21 mouse cellular contexts compared by ENCODE assay signal in the genomic region with DNA sequence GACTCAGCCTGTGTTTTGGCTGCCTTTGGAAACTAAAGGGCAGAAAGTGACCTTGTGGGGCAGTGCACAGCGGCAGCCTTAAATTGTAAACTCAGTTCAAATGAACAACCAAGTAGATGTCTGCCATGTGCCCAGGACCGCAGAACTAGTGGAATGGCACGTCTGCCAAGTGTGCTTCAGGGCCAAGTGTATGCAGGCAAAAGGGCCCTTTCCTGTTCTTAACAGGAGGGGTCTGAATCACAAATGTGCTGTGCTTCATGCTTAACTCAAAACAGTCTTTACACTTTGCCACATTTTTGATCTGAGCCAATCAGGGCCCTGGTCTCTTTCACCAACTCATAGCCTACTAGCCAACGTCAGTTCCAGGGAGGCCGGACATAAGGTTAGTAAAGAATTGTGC. TPM values are rescaled to one million over a fixed set of nuclear protein-coding genes. Genes with fewer than 3 reads are reported as not detected.
DNase-seq lines count a peak whose midpoint lies in the region; ATAC-seq and TF ChIP-seq lines count a peak whose summit lies in the region.
"Had no signal": no experiment of that assay in that cellular context is flagged by ENCODE, and none has a peak within 500 bp of the region (broad histone marks: within the 10 kb centered on the region; RNA-seq: fewer than 3 reads in every experiment).

No protein-coding gene starts in this region.

- no peak for TF ChIP-seq CTCF in lung, postnatal 0 days (IDR thresholded peaks at IDR 0.05)

- 67% methylated on average over 5 of the region's 5 CpGs for WGBS in lung, postnatal 0 days
- WGBS in embryonic facial prominence, embryonic 15.5 days = 53% methylated on average over 5 of the region's 5 CpGs

- DNase-seq in adrenal gland, postnatal 14 days = peak; percentile 21
- no peak for DNase-seq in adrenal gland, adult 18-20 months (ENCODE audit: low spot score in 2 of 2)
- peak; percentile 8 for DNase-seq in kidney, adult 18-20 months
- DNase-seq in kidney, postnatal 4 days = no peak
- DNase-seq in lung, postnatal 0 days (ENCODE audit: low spot score) = peak; percentile 41
- DNase-seq in lung, postnatal 10 days = no peak
- DNase-seq in cerebellum, adult 9-10 months = no peak
- DNase-seq: adrenal gland, adult 2 months; cerebellum, adult 18-20 months; cerebellum, postnatal 10 days; forebrain, postnatal 0 days; gastrocnemius, postnatal 14 days; heart, postnatal 10 days; heart, postnatal 4 days had no signal

- no peaks in the 10 kb centered on the region for H3K4me1 ChIP-seq in lung, postnatal 0 days (ENCODE audit: insufficient read depth, low read depth, low read length)
- H3K4me1 ChIP-seq in embryonic facial prominence, embryonic 15.5 days = peaks cover 21% of the 10 kb centered on the region

- no peaks in the 10 kb centered on the region for H3K9me3 ChIP-seq in lung, postnatal 0 days (ENCODE audit: low read length)
- H3K9me3 ChIP-seq in embryonic facial prominence, embryonic 15.5 days (replicated peaks) = no peaks in the 10 kb centered on the region
- H3K9me3 ChIP-seq: forebrain, embryonic 13.5 days; hindbrain, embryonic 13.5 days had no signal

- H3K27me3 ChIP-seq in lung, postnatal 0 days (replicated peaks; ENCODE audit: insufficient read depth, low read length) = no peaks in the 10 kb centered on the region
- H3K27me3 ChIP-seq in embryonic facial prominence, embryonic 15.5 days = no peaks in the 10 kb centered on the region
- H3K27me3 ChIP-seq: forebrain, embryonic 13.5 days; hindbrain, embryonic 13.5 days had no signal

- no peak overlapping the region for H3K4me3 ChIP-seq in lung, postnatal 0 days (ENCODE audit: low read depth, low read length)
- no peak overlapping the region for H3K4me3 ChIP-seq in embryonic facial prominence, embryonic 15.5 days (replicated peaks)
- H3K4me3 ChIP-seq: forebrain, embryonic 13.5 days; hindbrain, embryonic 13.5 days had no signal

- H3K9ac ChIP-seq in lung, postnatal 0 days (replicated peaks; ENCODE audit: low read depth) = no peak overlapping the region
- no peak overlapping the region for H3K9ac ChIP-seq in embryonic facial prominence, embryonic 15.5 days
- H3K9ac ChIP-seq: forebrain, embryonic 13.5 days; forebrain, postnatal 0 days; hindbrain, embryonic 13.5 days had no signal

- TF ChIP-seq EP300 in lung, postnatal 0 days (IDR thresholded peaks at IDR 0.05) = peak; percentile 35; the same call in 1 of the 2 replicates

- no peak overlapping the region for H3K4me2 ChIP-seq in lung, postnatal 0 days (replicated peaks; ENCODE audit: low read depth, low read length)
- no peak overlapping the region for H3K4me2 ChIP-seq in embryonic facial prominence, embryonic 15.5 days (replicated peaks)
- H3K4me2 ChIP-seq: forebrain, embryonic 13.5 days; hindbrain, embryonic 13.5 days had no signal

- H3K36me3 ChIP-seq in lung, postnatal 0 days (ENCODE audit: insufficient read depth, low read length) = no peaks in the 10 kb centered on the region
- no peaks in the 10 kb centered on the region for H3K36me3 ChIP-seq in embryonic facial prominence, embryonic 15.5 days
- H3K36me3 ChIP-seq: hindbrain, embryonic 13.5 days had no signal

- H3K27ac ChIP-seq in lung, postnatal 0 days (ENCODE audit: low read length) = no peak overlapping the region
- H3K27ac ChIP-seq in embryonic facial prominence, embryonic 15.5 days (replicated peaks) = peak overlapping the region; percentile 44; the same call in 1 of the 2 replicates
- H3K27ac ChIP-seq: forebrain, embryonic 13.5 days; hindbrain, embryonic 13.5 days; hindbrain, postnatal 0 days had no signal

- peak; percentile 76 for ATAC-seq in lung, postnatal 0 days
- ATAC-seq in embryonic facial prominence, embryonic 15.5 days (ENCODE audit: insufficient number of reproducible peaks, low FRiP score, low TSS enrichment, low read depth) = 0 out of 2 replicates have a peak, but pooled peaks have one; percentile 13
- ATAC-seq: forebrain, embryonic 13.5 days; forebrain, postnatal 0 days; hindbrain, postnatal 0 days had no signal

RNA-seq across cellular contexts. Expression of a gene that starts 42.1 kb away (rescaled TPM):
- total RNA-seq in adrenal gland, postnatal 14 days (2021) = not detected in 2 replicates
- total RNA-seq in adrenal gland, adult 18-20 months (2021) = 1 to 10 TPM in 1 of 2 experiments, not detected in 1; 2.0 TPM
- polyA plus RNA-seq in lung, postnatal 0 days (2015; fragmentation: Nextera tagmentation; extraction: Ambion mirVana) = 0.20 and 0.44 TPM in 2 replicates
- 1.2 and 1.4 TPM in 2 replicates for polyA plus RNA-seq in embryonic facial prominence, embryonic 15.5 days (2015; fragmentation: Nextera tagmentation; extraction: Ambion mirVana)
- total RNA-seq: adrenal gland, adult 2 months; hindbrain, postnatal 0 days; MEL had no signal
- polyA plus RNA-seq: adrenal gland, adult 2 months; C2C12; embryonic facial prominence, embryonic 11.5 days; forebrain, embryonic 13.5 days; forebrain, postnatal 0 days had no signal

Comparison
In these comparisons a context has a peak if more than half of its experiments do, and no peak if none do; other contexts are left out.
1. DNase-seq: peak in adrenal gland, postnatal 14 days (single experiment), kidney, adult 18-20 months (single experiment) and lung, postnatal 0 days (single experiment); none in adrenal gland, adult 18-20 months (0 of 2), kidney, postnatal 4 days (0 of 2), lung, postnatal 10 days (single experiment) and cerebellum, adult 9-10 months (single experiment).